In genomic region chr6:4647351-4647750, GRCm38 (mm10) we compare ENCODE assay signal across 26 mouse cellular contexts.
"Had no signal": no experiment of that assay in that cellular context is flagged by ENCODE, and none has a peak within 500 bp of the region (broad histone marks: within the 10 kb centered on the region; RNA-seq: fewer than 3 reads in every experiment).

No protein-coding gene starts in this region.

- H3K4me2 ChIP-seq: heart, embryonic 11.5 days; heart, embryonic 13.5 days; heart, embryonic 15.5 days; hindbrain, embryonic 13.5 days; hindbrain, embryonic 15.5 days; kidney, embryonic 15.5 days; limb, embryonic 13.5 days; limb, embryonic 15.5 days; liver, embryonic 12.5 days had no signal

- H3K4me3 ChIP-seq: heart, adult 2 months; heart, embryonic 13.5 days; heart, embryonic 15.5 days; hindbrain, embryonic 13.5 days; hindbrain, embryonic 15.5 days; kidney, embryonic 15.5 days; limb, embryonic 13.5 days; limb, embryonic 15.5 days; liver, embryonic 12.5 days had no signal

- H3K9me3 ChIP-seq: heart, embryonic 13.5 days; heart, embryonic 15.5 days; hindbrain, embryonic 13.5 days; hindbrain, embryonic 15.5 days; kidney, embryonic 15.5 days; limb, embryonic 13.5 days; limb, embryonic 15.5 days; liver, embryonic 12.5 days had no signal

- H3K27me3 ChIP-seq: heart, embryonic 13.5 days; heart, embryonic 15.5 days; hindbrain, embryonic 13.5 days; hindbrain, embryonic 15.5 days; kidney, embryonic 15.5 days; limb, embryonic 13.5 days; limb, embryonic 15.5 days; liver, embryonic 12.5 days had no signal

- H3K9ac ChIP-seq: heart, embryonic 13.5 days; heart, embryonic 15.5 days; hindbrain, embryonic 13.5 days; hindbrain, embryonic 15.5 days; kidney, embryonic 15.5 days; limb, embryonic 13.5 days; limb, embryonic 15.5 days; liver, embryonic 12.5 days had no signal

- DNase-seq: gastrocnemius, postnatal 14 days; gastrocnemius, postnatal 36 days; heart, adult 11 months; heart, adult 2 months; heart, postnatal 14 days; heart, postnatal 36 days; kidney, adult 11 months; kidney, adult 2 months; kidney, adult 9 months; kidney, postnatal 14 days; kidney, postnatal 36 days; layer of hippocampus, adult 9-11 months; layer of hippocampus, postnatal 36 days; left cerebral cortex, postnatal 4 days had no signal

- H3K27ac ChIP-seq: heart, adult 2 months; heart, embryonic 13.5 days; heart, embryonic 15.5 days; hindbrain, embryonic 13.5 days; hindbrain, embryonic 15.5 days; hindbrain, postnatal 0 days; kidney, embryonic 15.5 days; kidney, postnatal 0 days; limb, embryonic 13.5 days; limb, embryonic 15.5 days; liver, embryonic 12.5 days had no signal

- ATAC-seq: hindbrain, postnatal 0 days; intestine, embryonic 16.5 days; liver, embryonic 12.5 days had no signal

- H3K4me1 ChIP-seq: heart, embryonic 13.5 days; heart, embryonic 15.5 days; hindbrain, embryonic 13.5 days; hindbrain, embryonic 15.5 days; kidney, embryonic 15.5 days; limb, embryonic 13.5 days; limb, embryonic 15.5 days; liver, embryonic 12.5 days had no signal
